Mouse (Mus musculus): ENCODE data around the gene Rp9. TPM values are rescaled to one million over a fixed set of nuclear protein-coding genes. Genes with fewer than 3 reads are reported as not detected.

The Rp9 gene
- total RNA-seq, 2 experiments from 2014 or later: 36.2 to 40.7 TPM

DNA sequence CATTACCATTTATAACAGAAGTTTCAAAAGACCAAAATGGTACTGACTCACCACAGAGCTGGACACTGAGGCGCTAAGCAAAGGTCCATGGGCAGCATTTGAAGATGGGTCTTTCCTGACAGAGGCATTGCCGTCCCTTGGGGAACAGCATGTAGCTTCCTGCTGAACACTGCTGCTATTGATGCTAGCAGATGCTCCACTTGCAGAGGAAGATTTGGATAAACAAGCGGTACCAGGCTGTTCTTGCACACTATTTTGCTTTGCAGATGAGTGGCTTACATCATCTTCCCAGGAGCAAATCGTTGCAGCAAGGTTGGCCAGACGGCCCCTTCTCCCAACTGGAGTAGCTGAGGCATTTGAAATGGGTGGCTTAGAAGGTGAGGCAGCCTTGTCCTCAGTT is 93.5 kb downstream of the Rp9 start:
- peak; percentile 14 to 18 for DNase-seq (ENCODE audit: low spot score in 2 of 2)

DNA sequence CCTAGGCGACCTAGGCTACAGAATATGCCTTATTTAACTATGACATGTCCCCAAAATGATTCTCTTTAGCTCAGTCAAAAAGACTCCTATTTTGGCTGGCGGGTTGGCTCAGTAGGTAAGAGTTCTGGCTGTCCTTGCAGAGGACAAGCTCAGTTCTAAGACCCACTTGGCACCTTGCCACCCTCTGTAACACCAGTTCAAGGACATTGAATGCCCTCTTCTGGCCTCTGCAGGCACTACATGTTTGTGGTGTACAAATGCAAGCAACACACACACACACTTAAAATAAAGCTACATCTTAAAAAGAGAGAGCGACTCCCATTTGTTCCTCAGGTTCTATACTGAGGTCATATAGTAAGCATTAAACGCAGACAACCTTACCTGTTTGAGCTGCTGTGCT is 96.8 kb downstream of the Rp9 start:
- peak in 1 of 2 experiments; percentile 13 for DNase-seq (ENCODE audit: low spot score in 2 of 2)

DNA sequence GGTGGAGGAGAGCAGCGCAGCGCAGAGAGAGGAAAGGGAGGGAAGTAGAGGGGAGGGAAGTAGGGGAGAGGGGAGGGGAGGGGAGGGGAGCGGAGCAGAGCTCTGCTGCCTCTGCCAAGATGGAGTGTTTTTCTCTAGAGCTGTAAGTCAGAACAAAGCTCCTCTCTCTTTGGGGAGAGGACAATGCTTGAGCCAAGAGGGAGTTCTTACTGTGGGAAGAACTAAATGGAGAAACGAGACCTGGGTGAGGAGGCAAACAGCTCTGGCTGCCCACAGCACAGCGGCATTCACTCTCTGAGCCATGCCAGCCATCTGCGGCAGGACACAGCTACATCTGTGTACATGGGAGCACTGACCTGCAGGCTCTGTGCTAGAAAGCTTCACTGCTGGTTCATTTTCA is 101.5 kb downstream of the Rp9 start:
- DNase-seq (ENCODE audit: low spot score in 2 of 2): peak in 1 of 2 experiments; percentile 22

DNA sequence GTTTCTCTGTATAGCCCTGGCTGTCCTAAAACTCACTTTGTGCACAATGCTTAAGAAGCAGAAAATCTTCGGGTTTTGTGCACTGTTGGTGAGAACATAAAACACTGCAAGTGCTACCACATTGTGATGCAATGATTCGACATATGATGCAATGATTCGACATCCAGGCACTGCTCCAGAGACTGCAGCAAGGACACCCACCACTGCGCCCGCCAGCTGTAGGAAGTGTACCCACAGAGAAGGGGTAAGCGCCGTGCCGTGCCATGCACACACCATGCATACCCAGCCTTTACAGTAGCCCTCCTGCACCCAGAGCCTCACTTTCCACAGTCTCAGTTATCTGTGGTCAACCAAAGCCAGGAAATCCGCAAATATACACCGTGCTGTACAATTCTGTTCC is 102.9 kb downstream of the Rp9 start:
- DNase-seq (ENCODE audit: low spot score in 2 of 2): no peak

DNA sequence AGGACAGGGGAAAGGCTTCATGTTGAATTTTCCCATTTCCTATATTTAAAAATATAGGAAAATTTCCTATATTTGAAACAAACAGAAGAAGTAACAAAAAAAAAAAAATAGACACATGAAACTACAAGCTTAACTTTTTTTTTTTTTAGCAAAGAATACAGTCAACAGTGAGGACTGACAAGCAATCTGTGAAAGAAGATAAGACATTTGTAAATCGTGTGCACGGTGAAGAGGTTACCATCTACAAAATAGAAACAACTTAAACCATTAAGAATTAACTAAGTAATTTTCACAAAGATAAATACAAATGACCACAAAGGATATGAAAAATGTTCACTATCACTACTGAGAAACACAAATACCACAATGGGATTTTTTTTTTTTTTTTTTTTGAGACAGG is 103.3 kb downstream of the Rp9 start:
- DNase-seq (ENCODE audit: low spot score in 2 of 2): no peak

Other genes starting within 250 kb of the Rp9 start
- gene Zfp809, start 244.0 kb downstream of the Rp9 start, total RNA-seq (2021): 10 to 100 TPM; 16.9 to 18.5 TPM
- gene Zfp599, start 209.8 kb downstream of the Rp9 start, total RNA-seq (2021): 1 to 10 TPM; 5.6 to 6.0 TPM
- gene Zfp810, start 162.1 kb downstream of the Rp9 start, total RNA-seq (2021): 10 to 100 TPM; 18.7 to 25.4 TPM
- 10 to 100 TPM; 10.1 to 11.2 TPM for gene Anln, start 80.6 kb downstream of the Rp9 start, total RNA-seq (2021)
- gene 9530077C05Rik, start 58.2 kb downstream of the Rp9 start, total RNA-seq (2021): 1 to 10 TPM; 9.3 to 9.5 TPM
- gene Gm17545, start 15.5 kb downstream of the Rp9 start, total RNA-seq (2021): not detected
- 10 to 100 TPM; 22.3 to 22.4 TPM for gene Bbs9, start 6.0 kb upstream of the Rp9 start, total RNA-seq (2021)

Data from layer of hippocampus, postnatal 10 days (tissue).